Mouse (Mus musculus): ENCODE data around the gene Eif6.

GRCm38 (mm10) chr2:155779066-155779465 lies 47.7 kb downstream of the Eif6 start:
- TF ChIP-seq GATA1 (IDR thresholded peaks at IDR 0.05; ENCODE audit: borderline replicate concordance, low read length) (no peak), FLI1 (IDR thresholded peaks at IDR 0.05; ENCODE audit: low read length) (no peak)

Measured in megakaryocyte, embryonic 14.5 days (primary cell).